Mouse (Mus musculus): Measurements from ENCODE around the gene Igf1r. TPM values are rescaled to one million over a fixed set of nuclear protein-coding genes. Genes with fewer than 3 reads are reported as not detected.
A peak's percentile ranks its signal among the peaks of the same experiment; 100 is the strongest.
"Not testable (repeated sequence)": the region's sequence is repeated elsewhere in the genome, so short reads cannot be mapped to it uniquely, and the experiment has no call there.

The Igf1r gene
- polyA plus RNA-seq, 2 experiments from 2014 or later: 20.0 to 30.4 TPM

GRCm38 (mm10) chr7:68275838-68276731, 323.5 kb downstream of the Igf1r start:
- ATAC-seq: peak; percentile 60

GRCm38 (mm10) chr7:68277054-68277896, 324.6 kb downstream of the Igf1r start:
- no peak for ATAC-seq

GRCm38 (mm10) chr7:68277897-68278270, 325.3 kb downstream of the Igf1r start:
- no peak for ATAC-seq

- ATAC-seq: no peak
These were observed 325.8 kb downstream of the Igf1r start for GRCm38 (mm10) chr7:68278385-68278784.

GRCm38 (mm10) chr7:68278908-68279307, 326.3 kb downstream of the Igf1r start:
- ATAC-seq: peak; percentile 12

DNA sequence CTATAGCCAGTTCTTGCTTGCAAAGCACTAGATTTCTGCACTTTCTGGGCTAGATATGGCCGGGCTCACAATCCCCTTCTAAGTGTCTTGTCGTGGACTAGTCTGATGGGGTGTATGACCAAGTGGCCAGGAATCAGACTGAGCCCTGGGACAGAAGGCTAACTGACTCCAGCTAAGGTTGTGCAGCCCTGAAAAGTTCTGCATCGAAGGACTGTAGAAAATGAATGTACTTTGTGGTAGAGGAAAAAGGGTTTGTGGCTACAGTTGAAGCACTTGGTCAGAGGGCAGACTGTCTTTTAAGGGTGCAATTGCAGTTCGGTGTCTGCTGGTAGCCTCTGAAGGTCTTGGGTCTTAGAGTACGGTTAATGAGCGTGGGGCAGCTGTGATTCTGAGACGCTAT, 326.9 kb downstream of the Igf1r start:
- ATAC-seq: no peak

GRCm38 (mm10) chr7:68280352-68280869, 327.8 kb downstream of the Igf1r start:
- no peak for ATAC-seq

- ATAC-seq: peak; percentile 33
These were observed 328.7 kb downstream of the Igf1r start for GRCm38 (mm10) chr7:68281341-68281740.

DNA sequence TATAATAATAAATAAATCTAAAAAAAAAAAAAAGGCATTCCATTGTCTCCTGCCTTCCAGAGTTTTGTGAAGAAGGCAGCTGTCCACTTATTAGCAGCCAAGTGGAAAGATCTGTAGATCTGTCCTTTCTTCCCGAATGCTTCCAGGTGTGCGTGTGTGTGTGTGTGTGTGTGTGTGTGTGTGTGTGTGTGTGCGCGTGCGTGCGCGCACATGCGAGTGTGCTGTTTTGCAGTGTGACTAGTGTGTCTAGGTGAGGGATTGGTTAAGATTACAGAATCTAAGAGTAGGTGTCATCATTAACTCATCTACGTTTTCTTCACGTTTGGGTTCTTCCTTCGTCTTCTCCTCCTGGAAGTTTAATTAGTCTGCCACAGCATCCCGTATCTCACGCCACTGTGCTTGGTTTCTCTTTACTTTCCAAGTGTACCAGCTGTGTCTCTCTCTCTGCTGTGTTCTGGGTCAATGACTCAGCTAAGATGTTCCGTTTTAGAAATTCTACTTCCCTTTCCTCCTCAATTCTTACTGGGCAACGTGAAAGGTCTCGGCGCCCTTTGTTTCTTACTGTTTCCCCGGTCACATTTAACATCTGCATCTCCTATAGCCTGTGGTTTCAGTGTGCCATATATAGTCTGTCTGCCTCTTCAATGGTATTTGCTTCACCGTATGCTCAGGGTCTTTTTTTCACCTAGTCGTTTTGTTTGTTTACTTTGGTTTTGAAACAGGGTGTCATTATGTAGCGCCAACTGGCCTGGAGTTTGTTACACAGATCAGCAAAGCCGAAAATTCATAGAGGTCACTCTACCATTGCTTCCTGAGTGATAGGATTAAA, 329.9 kb downstream of the Igf1r start:
- ATAC-seq: peak; percentile 25

GRCm38 (mm10) chr7:68283133-68283520, 330.5 kb downstream of the Igf1r start:
- ATAC-seq: not testable (repeated sequence)

Other genes with a start within 250 kb of the Igf1r start
- not detected for gene Synm, start 193.1 kb upstream of the Igf1r start, polyA plus RNA-seq (2017; shearing (Covaris generic))